Mouse (Mus musculus) brain, embryonic 14.5 days (tissue): ENCODE results near the gene Prkca.

Experiments
- CTCF ChIP-seq: fragments of 200-500 bp; IDR thresholded peaks from 2 replicates; pipeline ENCODE4 v1.5.1; 2012; ENCODE audit warnings: inconsistent platforms, mild to moderate bottlenecking, moderate library complexity, borderline replicate concordance; ENCODE audit not compliant: insufficient read depth, insufficient read length; ENCODE audit errors: extremely low read depth
- POLR2A ChIP-seq: fragments of 200-500 bp; IDR thresholded peaks from 2 replicates; pipeline ENCODE4 v1.6.1; 2012; ENCODE audit warnings: mild to moderate bottlenecking, inconsistent platforms, borderline replicate concordance; ENCODE audit not compliant: poor library complexity, insufficient read depth, insufficient read length, severe bottlenecking; ENCODE audit errors: extremely low read depth

DNA sequence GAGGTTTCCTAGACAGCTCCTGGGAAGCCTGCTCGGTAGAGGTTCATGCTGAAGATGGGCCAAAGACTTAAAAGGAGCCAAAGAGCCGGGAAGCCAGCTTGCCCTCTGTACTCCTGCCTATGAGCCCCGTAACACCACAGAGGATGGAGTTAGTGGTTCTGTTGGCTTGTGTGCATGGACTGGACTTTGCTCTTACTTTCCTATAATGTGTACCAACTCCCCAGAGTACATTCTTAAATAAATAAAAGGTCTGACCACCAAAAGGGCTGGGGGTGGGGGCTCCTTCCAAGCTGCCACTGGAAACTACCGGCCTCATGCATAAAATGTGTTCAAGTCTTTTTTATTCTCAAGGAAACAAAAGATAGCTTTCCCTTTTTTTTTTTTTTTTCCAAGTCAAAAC, 377.5 kb downstream of the Prkca start:
- TF ChIP-seq POLR2A (no peak), CTCF (no peak)
